Mouse (Mus musculus): Measurements from ENCODE around the gene Knl1. TPM values are rescaled to one million over a fixed set of nuclear protein-coding genes. Genes with fewer than 3 reads are reported as not detected.
"Not testable (repeated sequence)": the region's sequence is repeated elsewhere in the genome, so short reads cannot be mapped to it uniquely, and the experiment has no call there.

Gene Knl1
- polyA plus RNA-seq (2016; fragmentation: Nextera tagmentation; extraction: Ambion mirVana) = 37.6 and 38.1 TPM in 2 replicates

DNA sequence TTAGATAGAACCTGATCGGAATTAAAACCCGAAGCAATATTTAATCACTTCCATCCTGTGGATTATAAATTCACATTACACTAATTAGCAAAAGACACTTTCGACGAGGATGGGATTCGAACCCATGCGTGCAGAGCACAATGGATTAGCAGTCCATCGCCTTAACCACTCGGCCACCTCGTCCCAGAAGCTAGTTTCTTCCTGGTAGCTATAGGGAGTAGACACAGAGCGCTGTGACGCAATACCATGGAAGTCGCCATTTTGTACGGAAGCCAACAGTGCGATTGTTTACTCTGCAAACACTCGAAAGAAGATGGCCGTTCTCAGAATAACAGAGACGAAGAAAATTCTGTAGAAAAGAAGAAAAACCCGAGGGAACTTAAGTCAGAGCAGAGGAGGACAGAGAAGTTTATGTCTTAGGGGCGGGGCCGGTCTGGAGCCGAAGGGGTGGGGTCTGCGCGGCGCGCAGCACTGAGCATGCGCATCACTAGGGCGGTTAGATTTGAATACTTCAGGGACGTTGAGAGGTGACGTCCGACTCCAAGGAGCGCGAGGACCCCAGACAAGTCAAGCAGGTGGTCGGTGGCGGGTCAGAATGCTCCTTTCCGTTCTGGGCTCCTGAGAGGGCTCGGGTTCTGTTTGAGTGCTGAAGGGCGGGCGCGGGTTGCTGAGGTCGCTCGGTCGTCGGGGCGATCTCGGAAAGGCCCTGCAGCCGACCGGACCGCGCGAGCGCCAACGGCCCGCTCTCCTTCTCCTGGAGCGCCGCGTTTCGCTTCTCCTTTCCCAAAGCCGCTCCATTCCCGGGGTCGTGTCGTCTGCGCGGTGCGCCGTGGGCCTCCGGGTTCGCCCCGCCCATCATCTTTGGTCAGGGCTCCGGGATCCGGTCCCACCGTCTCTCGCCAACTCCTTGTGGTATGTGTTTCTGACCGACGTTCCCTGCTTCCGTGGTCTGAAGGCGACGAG is at the start of gene Knl1:
TSS of gene Knl1 (plus strand) at position 471 of the 963 bp plus-strand sequence.
- peaks cover 10% of the 10 kb centered on the region for H3K4me1 ChIP-seq
- H3K27me3 ChIP-seq (replicated peaks) = no peaks in the 10 kb centered on the region
- H3K27ac ChIP-seq = no peak within 1 kb of the TSS; the same call in 1 of the 2 replicates
- H3K9me3 ChIP-seq = no peaks in the 10 kb centered on the region
- peak; percentile 96 for ATAC-seq (ENCODE audit: low FRiP score, low read depth)
- H3K4me2 ChIP-seq (replicated peaks) = peak within 1 kb of the TSS; percentile 75
- peak within 1 kb of the TSS; percentile 72 for H3K4me3 ChIP-seq
- no peaks in the 10 kb centered on the region for H3K36me3 ChIP-seq
- H3K9ac ChIP-seq = peak within 1 kb of the TSS; percentile 57
- WGBS = under 1% methylated on average over 77 of the region's 77 CpGs

DNA sequence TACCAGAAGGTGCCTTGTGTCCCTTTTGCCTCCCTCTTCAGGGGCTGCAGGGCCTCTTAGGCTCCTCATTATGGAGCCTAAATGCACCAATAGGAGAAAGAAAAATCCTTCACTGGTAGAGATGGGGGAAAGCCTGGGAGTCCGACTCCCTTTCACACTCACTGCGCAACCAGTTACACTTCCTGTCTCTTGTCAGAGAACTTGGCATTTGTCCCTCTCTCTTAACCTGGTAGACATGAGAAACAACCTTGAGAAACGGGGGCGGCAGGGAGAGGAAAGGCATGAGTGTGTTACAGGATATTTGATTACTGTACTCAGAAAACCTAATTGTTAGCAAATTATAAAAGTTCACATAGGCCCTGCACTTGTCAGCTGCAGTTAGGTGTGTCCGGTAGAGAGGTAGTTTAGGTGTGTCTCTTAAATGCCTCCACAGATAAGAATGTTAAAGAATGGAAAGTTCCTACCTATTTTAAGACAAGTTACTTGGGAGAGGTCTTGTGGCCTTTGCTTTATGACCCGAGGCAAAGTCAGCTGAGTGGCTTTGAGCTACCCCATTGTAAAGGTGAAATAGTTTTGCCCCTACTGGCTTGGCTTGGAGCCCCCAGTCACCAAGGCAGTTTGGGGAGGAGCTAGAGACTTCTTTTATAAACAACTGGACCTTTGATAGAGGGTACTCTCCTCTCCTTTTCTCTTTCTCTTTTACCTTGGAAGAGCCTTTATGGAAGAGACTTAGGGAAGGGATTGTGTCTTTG is 48.6 kb upstream of the Knl1 start:
- H3K27me3 ChIP-seq (replicated peaks) = no peaks in the 10 kb centered on the region; the same call in 1 of the 2 replicates
- no peak overlapping the region for H3K4me2 ChIP-seq (replicated peaks)
- H3K9ac ChIP-seq = no peak overlapping the region
- no peaks in the 10 kb centered on the region for H3K36me3 ChIP-seq
- H3K4me3 ChIP-seq = no peak overlapping the region
- H3K9me3 ChIP-seq = no peaks in the 10 kb centered on the region
- ATAC-seq (ENCODE audit: low FRiP score, low read depth) = no peak
- no peak overlapping the region for H3K27ac ChIP-seq
- WGBS = 78% methylated on average over 6 of the region's 6 CpGs
- peaks cover 5% of the 10 kb centered on the region; the same call in 1 of the 2 replicates for H3K4me1 ChIP-seq

DNA sequence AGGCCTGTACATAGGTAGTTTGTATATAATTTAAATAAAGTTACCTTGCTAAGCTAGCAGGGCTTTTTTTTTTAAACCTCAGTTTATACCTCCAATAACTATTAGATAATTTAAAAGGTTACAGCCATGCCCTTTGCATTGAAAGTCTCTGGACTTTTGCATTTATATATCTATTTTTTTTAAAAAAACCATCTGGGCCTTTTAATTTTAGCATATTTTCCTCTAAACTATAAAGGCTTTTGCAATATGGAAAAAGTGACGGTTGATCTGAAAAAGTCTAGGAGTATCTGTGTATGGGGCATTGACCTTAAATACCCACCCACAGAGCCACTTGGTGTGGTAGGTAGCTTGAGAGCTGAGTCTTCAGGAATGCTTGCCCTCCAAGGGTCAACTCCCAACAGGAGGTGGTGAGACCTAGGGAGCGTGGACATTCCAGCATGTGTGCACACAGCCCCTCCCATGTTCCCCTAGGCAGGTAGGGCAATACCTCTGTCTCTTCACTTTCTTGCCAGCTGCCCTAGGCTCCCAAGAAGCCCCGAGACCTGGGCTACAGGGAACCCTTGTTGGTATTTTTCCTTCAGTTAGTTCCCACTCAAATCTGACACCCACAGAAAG is 47.8 kb upstream of the Knl1 start:
- Histone ChIP-seq H3K4me1 (peaks cover 5% of the 10 kb centered on the region; the same call in 1 of the 2 replicates), H3K27ac (no peak overlapping the region), H3K9me3 (no peaks in the 10 kb centered on the region), H3K27me3 (replicated peaks) (no peaks in the 10 kb centered on the region; the same call in 1 of the 2 replicates), H3K36me3 (no peaks in the 10 kb centered on the region), H3K4me3 (no peak overlapping the region), H3K9ac (no peak overlapping the region), H3K4me2 (replicated peaks) (no peak overlapping the region)
- ATAC-seq (ENCODE audit: low FRiP score, low read depth) = no peak
- WGBS = 55% methylated on average over 3 of the region's 3 CpGs

DNA sequence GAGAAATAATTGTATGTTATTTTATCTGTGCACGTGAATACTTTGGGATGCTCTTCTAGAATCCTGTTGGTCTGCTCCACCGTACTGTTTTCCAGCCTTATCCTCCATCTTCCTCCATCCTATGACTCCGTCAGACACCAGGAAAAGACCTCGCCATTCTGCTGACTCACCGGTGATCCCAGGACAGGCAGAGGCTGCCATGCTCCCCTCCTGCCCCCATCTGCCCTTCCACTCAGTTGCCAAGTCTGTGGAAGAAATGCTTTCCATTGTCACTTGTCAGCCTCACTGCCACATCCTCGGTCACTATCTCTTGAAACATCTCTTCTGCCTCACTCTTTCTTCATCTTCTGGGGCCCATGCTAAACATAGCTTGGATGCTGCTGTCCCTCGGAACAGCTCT is 40.0 kb upstream of the Knl1 start:
- no peak overlapping the region for H3K4me2 ChIP-seq (replicated peaks)
- no peak overlapping the region for H3K27ac ChIP-seq
- H3K4me3 ChIP-seq = no peak overlapping the region
- ATAC-seq (ENCODE audit: low FRiP score, low read depth) = no peak
- H3K27me3 ChIP-seq (replicated peaks) = no peaks in the 10 kb centered on the region
- no peak overlapping the region for H3K9ac ChIP-seq
- 86% methylated on average over 7 of the region's 7 CpGs for WGBS
- no peaks in the 10 kb centered on the region for H3K9me3 ChIP-seq
- no peaks in the 10 kb centered on the region for H3K4me1 ChIP-seq
- H3K36me3 ChIP-seq = no peaks in the 10 kb centered on the region

DNA sequence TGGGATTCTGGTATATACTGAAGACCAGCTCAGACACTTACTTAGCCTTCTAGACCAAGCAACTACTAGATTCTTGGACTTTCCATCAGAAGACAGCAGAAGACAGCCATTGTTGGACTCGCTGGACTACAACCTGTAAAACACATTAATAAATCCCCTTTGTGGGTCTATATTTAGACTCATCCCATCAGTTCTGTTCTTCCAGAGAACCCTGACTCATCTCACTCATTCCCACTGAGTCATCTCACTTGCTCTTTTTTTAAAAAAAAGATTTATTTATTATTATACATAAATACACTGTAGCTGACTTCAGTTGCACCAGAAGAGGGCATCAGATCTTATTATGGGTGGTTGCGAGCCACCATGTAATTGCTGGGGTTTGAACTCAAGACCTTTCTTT is 37.5 kb upstream of the Knl1 start:
- ATAC-seq (ENCODE audit: low FRiP score, low read depth) = no peak
- no peaks in the 10 kb centered on the region for H3K36me3 ChIP-seq
- no peaks in the 10 kb centered on the region for H3K4me1 ChIP-seq
- H3K9me3 ChIP-seq = no peaks in the 10 kb centered on the region
- no peaks in the 10 kb centered on the region for H3K27me3 ChIP-seq (replicated peaks)
- no peak overlapping the region for H3K4me2 ChIP-seq (replicated peaks)
- no peak overlapping the region for H3K4me3 ChIP-seq
- H3K27ac ChIP-seq = no peak overlapping the region
- 94% methylated on average over 2 of the region's 2 CpGs for WGBS
- H3K9ac ChIP-seq = no peak overlapping the region

DNA sequence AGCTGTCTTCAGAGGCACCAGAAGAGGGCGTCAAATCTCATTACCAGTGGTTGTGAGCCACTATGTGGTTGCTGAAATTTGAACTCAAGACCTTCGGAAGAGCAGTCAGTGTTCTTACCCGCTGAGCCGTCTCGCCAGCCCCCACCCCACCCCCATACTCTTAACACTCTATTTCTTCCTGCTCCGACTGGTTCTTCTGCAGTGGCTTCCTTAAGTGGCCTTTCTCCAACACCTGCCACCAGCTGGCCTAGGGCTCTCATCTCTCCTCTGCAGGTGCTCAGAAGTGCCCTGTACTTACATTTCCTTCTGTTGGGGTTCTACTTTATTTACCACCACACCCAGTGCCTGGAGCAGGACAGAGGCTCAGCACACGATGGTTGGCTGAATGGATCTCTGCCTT is 31.9 kb upstream of the Knl1 start:
- H3K9ac ChIP-seq = no peak overlapping the region
- H3K27me3 ChIP-seq (replicated peaks) = no peaks in the 10 kb centered on the region
- no peak overlapping the region for H3K27ac ChIP-seq
- H3K4me3 ChIP-seq = no peak overlapping the region
- H3K4me2 ChIP-seq (replicated peaks) = no peak overlapping the region
- 84% methylated on average over 7 of the region's 7 CpGs for WGBS
- ATAC-seq (ENCODE audit: low FRiP score, low read depth) = no peak
- H3K9me3 ChIP-seq = no peaks in the 10 kb centered on the region
- peaks cover 4% of the 10 kb centered on the region; the same call in 1 of the 2 replicates for H3K36me3 ChIP-seq
- peaks cover 13% of the 10 kb centered on the region for H3K4me1 ChIP-seq

DNA sequence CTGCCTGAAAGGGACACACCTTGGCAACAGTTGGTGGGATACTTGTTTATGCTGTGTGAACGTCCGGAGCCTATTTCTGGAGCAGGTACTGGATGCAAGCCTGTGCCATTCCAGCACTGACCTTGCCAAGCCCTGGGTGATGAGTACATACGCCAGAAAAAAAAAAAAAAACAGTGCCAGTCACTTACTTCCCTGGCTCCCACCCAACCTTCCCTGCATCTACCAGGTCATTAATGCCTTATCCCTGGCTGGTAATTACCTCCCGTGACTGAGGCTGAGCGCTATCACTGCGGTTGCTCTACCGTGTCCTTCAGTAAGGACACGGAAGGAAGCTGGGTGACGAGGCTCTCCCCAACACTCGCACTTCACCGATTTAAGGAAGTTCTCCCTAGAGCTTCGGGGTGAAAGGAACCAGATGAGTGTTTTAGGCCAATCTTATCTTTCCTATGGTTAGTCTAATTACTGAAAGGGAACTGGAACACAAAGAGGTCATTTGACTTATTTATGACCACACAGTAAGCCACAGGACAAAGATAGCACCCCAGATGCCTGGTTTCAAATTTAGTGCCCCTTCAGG is 31.2 kb upstream of the Knl1 start:
- Histone ChIP-seq H3K4me2 (replicated peaks) (no peak overlapping the region), H3K9me3 (no peaks in the 10 kb centered on the region), H3K9ac (no peak overlapping the region), H3K27me3 (replicated peaks) (no peaks in the 10 kb centered on the region), H3K4me3 (no peak overlapping the region), H3K36me3 (peaks cover 8% of the 10 kb centered on the region; the same call in 1 of the 2 replicates), H3K27ac (no peak overlapping the region), H3K4me1 (peaks cover 13% of the 10 kb centered on the region)
- WGBS = 59% methylated on average over 12 of the region's 12 CpGs
- ATAC-seq (ENCODE audit: low FRiP score, low read depth) = no peak

DNA sequence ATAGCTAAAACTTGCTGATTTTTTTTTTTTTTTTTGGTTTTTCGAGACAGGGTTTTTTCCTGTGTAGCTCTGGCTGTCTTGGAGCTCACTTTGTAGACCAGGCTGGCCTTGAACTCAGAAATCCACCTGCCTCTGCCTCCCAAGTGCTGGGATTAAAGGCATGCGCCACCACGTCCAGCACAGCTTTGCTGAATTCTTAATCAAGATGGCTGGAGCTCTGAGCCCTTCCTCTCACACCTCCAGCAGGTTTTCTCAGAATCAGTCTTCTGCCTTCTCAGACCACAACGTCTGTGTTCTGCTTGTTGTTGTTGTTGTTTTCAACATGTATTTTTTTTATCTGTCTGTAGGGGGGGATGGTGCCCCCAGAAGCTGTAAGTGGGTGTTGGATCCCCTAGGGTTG is 30.6 kb upstream of the Knl1 start:
- not testable (repeated sequence) for H3K9me3 ChIP-seq; H3K9ac ChIP-seq; H3K27me3 ChIP-seq (replicated peaks); H3K4me2 ChIP-seq (replicated peaks); H3K4me3 ChIP-seq; H3K27ac ChIP-seq; ATAC-seq (ENCODE audit: low FRiP score, low read depth)
- H3K36me3 ChIP-seq = peaks cover 14% of the 10 kb centered on the region
- H3K4me1 ChIP-seq = peaks cover 13% of the 10 kb centered on the region
- WGBS = 81% methylated on average over 4 of the region's 4 CpGs

DNA sequence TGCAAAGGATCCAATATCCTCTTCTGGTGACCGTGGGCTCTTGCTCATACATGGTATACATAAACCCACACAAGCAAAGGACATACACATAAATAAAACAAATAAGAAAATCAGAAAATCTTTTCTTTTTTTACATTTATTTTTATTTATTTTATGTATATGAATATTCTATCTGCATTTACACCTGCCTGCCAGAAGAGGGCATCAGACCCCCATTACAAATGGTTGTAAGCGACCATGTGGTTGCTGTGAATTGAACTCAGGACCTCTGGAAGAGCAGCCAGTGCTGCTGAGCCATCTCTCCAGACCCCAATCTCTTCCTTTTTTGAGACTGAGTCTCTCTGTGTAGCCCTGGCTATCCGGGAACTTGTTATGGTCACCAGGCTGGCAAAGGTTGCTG is 29.3 kb upstream of the Knl1 start:
- Histone ChIP-seq H3K27ac (no peak overlapping the region), H3K4me3 (no peak overlapping the region), H3K9me3 (no peaks in the 10 kb centered on the region), H3K27me3 (replicated peaks) (no peaks in the 10 kb centered on the region), H3K36me3 (peaks cover 25% of the 10 kb centered on the region), H3K4me1 (peaks cover 13% of the 10 kb centered on the region), H3K9ac (no peak overlapping the region), H3K4me2 (replicated peaks) (no peak overlapping the region)
- WGBS = 97% methylated on average over 3 of the region's 3 CpGs
- no peak for ATAC-seq (ENCODE audit: low FRiP score, low read depth)

DNA sequence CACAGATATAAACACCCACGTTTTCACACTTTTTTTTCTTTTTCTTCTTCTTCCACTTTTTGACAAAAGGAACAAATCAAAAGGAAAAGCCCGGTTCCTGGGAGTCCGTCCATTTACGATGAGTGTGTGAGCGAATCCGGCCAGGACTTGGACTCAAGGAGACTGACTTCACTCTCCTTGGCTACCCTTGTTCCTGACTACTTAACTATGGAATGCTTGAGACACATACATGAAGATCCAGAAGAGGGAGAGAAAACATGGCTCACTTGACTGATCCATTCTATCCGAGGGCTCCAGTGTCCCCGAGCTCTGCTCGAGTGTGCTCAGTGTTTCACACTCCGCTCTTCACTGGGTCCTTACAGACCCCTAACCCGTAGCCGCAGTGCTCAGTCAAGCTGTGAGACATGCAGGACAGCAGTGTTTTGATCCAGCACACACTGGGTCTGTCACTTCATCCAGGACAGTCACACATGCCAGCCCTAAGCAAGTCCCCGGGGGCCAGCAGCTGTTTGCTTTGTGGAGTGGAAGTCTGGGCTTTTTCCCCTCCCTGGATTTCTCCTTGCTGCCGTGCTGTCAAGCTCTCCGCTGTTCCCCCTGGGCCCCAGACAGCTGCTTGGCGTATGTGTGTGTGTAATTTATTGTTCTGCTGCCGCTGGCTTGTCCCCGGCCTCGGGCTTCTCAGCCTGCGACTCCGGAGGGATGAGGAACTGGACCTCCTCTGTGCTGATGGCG is 28.4 kb upstream of the Knl1 start:
- 45% methylated on average over 22 of the region's 22 CpGs for WGBS
- no peaks in the 10 kb centered on the region for H3K27me3 ChIP-seq (replicated peaks)
- H3K36me3 ChIP-seq = peaks cover 30% of the 10 kb centered on the region
- H3K9me3 ChIP-seq = no peaks in the 10 kb centered on the region
- peak overlapping the region; percentile 33; the same call in 1 of the 2 replicates for H3K27ac ChIP-seq
- ATAC-seq (ENCODE audit: low FRiP score, low read depth) = peak; percentile 76
- H3K4me3 ChIP-seq = no peak overlapping the region
- H3K9ac ChIP-seq = no peak overlapping the region
- H3K4me2 ChIP-seq (replicated peaks) = peak overlapping the region; percentile 43
- H3K4me1 ChIP-seq = peaks cover 13% of the 10 kb centered on the region

DNA sequence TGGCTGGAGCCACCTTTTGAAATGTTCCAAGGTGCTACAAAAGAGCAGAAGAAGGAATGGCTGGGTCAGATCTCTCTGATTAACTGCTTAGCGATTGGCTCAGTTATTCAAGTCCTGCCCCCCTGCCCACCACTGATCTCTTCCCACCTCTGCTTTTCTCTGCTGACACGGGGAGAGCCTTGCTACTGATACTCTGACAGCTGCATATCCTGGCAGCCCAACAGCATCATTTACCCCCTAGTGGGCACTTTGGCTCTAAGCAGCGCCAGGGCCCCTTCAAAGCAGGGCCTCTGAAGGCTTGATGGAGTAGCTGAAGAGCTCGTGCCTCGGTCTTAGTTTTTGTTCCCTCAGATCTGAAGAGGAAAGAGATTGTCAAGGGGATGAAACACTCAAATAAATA is 27.8 kb upstream of the Knl1 start:
- 3% methylated on average over 5 of the region's 5 CpGs for WGBS
- no peak overlapping the region for H3K4me3 ChIP-seq
- H3K9me3 ChIP-seq = no peaks in the 10 kb centered on the region
- H3K4me2 ChIP-seq (replicated peaks) = peak overlapping the region; percentile 43
- peak overlapping the region; percentile 33; the same call in 1 of the 2 replicates for H3K27ac ChIP-seq
- peaks cover 30% of the 10 kb centered on the region for H3K36me3 ChIP-seq
- H3K27me3 ChIP-seq (replicated peaks) = no peaks in the 10 kb centered on the region
- no peak overlapping the region for H3K9ac ChIP-seq
- H3K4me1 ChIP-seq = peaks cover 13% of the 10 kb centered on the region
- peak; percentile 76 for ATAC-seq (ENCODE audit: low FRiP score, low read depth)

Data from neural tube, embryonic 12.5 days (tissue).